In genomic region chr8:79027977-79028487, GRCm38 (mm10) we compare ENCODE assay signal across 8 mouse cellular contexts. TPM values are rescaled to one million over a fixed set of nuclear protein-coding genes. Genes with fewer than 3 reads are reported as not detected.
DNase-seq lines count a peak whose midpoint lies in the region; ATAC-seq and TF ChIP-seq lines count a peak whose summit lies in the region.

TSS of gene Zfp827 (plus strand) at chr8:79028437.

- peak; percentile 89 for DNase-seq in CD4-positive helper T cell, adult 2 months (ENCODE audit: low read depth, low spot score)
- peak; percentile 90 for DNase-seq in brain, adult 2 months (ENCODE audit: low read depth, low spot score)
- peak; percentile 93 for DNase-seq in forebrain, embryonic 11.5 days (ENCODE audit: low spot score)
- DNase-seq in kidney, postnatal 14 days, result peak; percentile 86
- peak in 1 of 3 experiments; percentile 37 for DNase-seq in liver, embryonic 14.5 days (ENCODE audit: low read depth in 3 of 3, low spot score in 3 of 3)
- peak; percentile 89 for DNase-seq in neural tube, embryonic 10.5 days (ENCODE audit: extremely low spot score, low spot score)

- peak; percentile 69 for ATAC-seq in forebrain, embryonic 11.5 days (replicated peaks; ENCODE audit: low FRiP score)
- ATAC-seq in heart, embryonic 15.5 days (replicated peaks; ENCODE audit: insufficient number of reproducible peaks, insufficient read depth, low FRiP score, low read depth), result peak; percentile 14
- ATAC-seq in liver, embryonic 14.5 days (ENCODE audit: insufficient read depth), result peak; percentile 59
- peak; percentile 26 for ATAC-seq in stomach, embryonic 14.5 days (ENCODE audit: insufficient number of reproducible peaks, insufficient read depth, low FRiP score, low read depth)

- H3K27me3 ChIP-seq in forebrain, embryonic 11.5 days (ENCODE audit: control insufficient read depth, insufficient read depth, low read length), result no peaks in the 10 kb centered on the region
- no peaks in the 10 kb centered on the region for H3K27me3 ChIP-seq in heart, embryonic 15.5 days
- peaks cover 46% of the 10 kb centered on the region for H3K27me3 ChIP-seq in liver, embryonic 14.5 days (ENCODE audit: control insufficient read depth, insufficient read depth, low read length)
- no peaks in the 10 kb centered on the region for H3K27me3 ChIP-seq in stomach, embryonic 14.5 days (ENCODE audit: control insufficient read depth, insufficient read depth, low read length)

- peak within 1 kb of the TSS; percentile 98 for H3K9ac ChIP-seq in forebrain, embryonic 11.5 days (ENCODE audit: low read length)
- peak within 1 kb of the TSS; percentile 99 for H3K9ac ChIP-seq in heart, embryonic 15.5 days
- peak within 1 kb of the TSS; percentile 52 for H3K9ac ChIP-seq in liver, embryonic 14.5 days (replicated peaks)
- H3K9ac ChIP-seq in stomach, embryonic 14.5 days (replicated peaks; ENCODE audit: low read depth, low read length), result peak within 1 kb of the TSS; percentile 100

- no peak for TF ChIP-seq CTCF in liver, embryonic 14.5 days (IDR thresholded peaks at IDR 0.05; ENCODE audit: low read depth)

- H3K4me3 ChIP-seq in forebrain, embryonic 11.5 days (ENCODE audit: low read depth, low read length), result peak within 1 kb of the TSS; percentile 81
- peak within 1 kb of the TSS; percentile 95 for H3K4me3 ChIP-seq in heart, embryonic 15.5 days
- peak within 1 kb of the TSS; percentile 65 to 80 for H3K4me3 ChIP-seq in liver, embryonic 14.5 days (ENCODE audit: insufficient read depth in 1 of 2, low read depth in 2 of 2, low read length in 2 of 2)
- peak within 1 kb of the TSS; percentile 86 for H3K4me3 ChIP-seq in stomach, embryonic 14.5 days (ENCODE audit: low read depth, low read length)

- peak within 1 kb of the TSS; percentile 79 for H3K4me2 ChIP-seq in forebrain, embryonic 11.5 days (ENCODE audit: low read depth, low read length, severe bottlenecking)
- H3K4me2 ChIP-seq in heart, embryonic 15.5 days, result peak within 1 kb of the TSS; percentile 75
- H3K4me2 ChIP-seq in liver, embryonic 14.5 days (ENCODE audit: low read depth), result peak within 1 kb of the TSS; percentile 72
- H3K4me2 ChIP-seq in stomach, embryonic 14.5 days (replicated peaks; ENCODE audit: low read depth, low read length), result peak within 1 kb of the TSS; percentile 78

- 1% methylated on average over 32 of the region's 32 CpGs for WGBS in forebrain, embryonic 11.5 days
- WGBS in heart, embryonic 15.5 days, result under 1% methylated on average over 30 of the region's 32 CpGs
- WGBS in liver, embryonic 14.5 days (ENCODE audit: insufficient replicate concordance), result under 1% methylated on average over 32 of the region's 32 CpGs
- WGBS in stomach, embryonic 14.5 days, result 1% methylated on average over 32 of the region's 32 CpGs

- H3K36me3 ChIP-seq in forebrain, embryonic 11.5 days (ENCODE audit: control insufficient read depth, insufficient read depth, low read length), result no peaks in the 10 kb centered on the region
- no peaks in the 10 kb centered on the region for H3K36me3 ChIP-seq in heart, embryonic 15.5 days
- H3K36me3 ChIP-seq in liver, embryonic 14.5 days (replicated peaks; ENCODE audit: control insufficient read depth, insufficient read depth, low read depth), result no peaks in the 10 kb centered on the region
- H3K36me3 ChIP-seq in stomach, embryonic 14.5 days (ENCODE audit: control insufficient read depth, insufficient read depth, low read length), result no peaks in the 10 kb centered on the region

- H3K9me3 ChIP-seq in forebrain, embryonic 11.5 days (ENCODE audit: control insufficient read depth, low read length), result no peaks in the 10 kb centered on the region
- no peaks in the 10 kb centered on the region for H3K9me3 ChIP-seq in heart, embryonic 15.5 days (replicated peaks)
- no peaks in the 10 kb centered on the region for H3K9me3 ChIP-seq in liver, embryonic 14.5 days (ENCODE audit: control insufficient read depth, low read length)
- no peaks in the 10 kb centered on the region for H3K9me3 ChIP-seq in stomach, embryonic 14.5 days (ENCODE audit: control insufficient read depth, low read depth, low read length)

- TF ChIP-seq EP300 in liver, embryonic 14.5 days (IDR thresholded peaks at IDR 0.05; ENCODE audit: low read depth), result 0 out of 2 replicates have a peak, but pooled peaks have one; percentile 6

- H3K4me1 ChIP-seq in forebrain, embryonic 11.5 days (replicated peaks; ENCODE audit: control insufficient read depth, insufficient read depth, low read length), result peaks cover 5% of the 10 kb centered on the region; the same call in 1 of the 2 replicates
- peaks cover 17% of the 10 kb centered on the region for H3K4me1 ChIP-seq in heart, embryonic 15.5 days (replicated peaks)
- no peaks in the 10 kb centered on the region; a peak in 1 of 4 replicates for H3K4me1 ChIP-seq in liver, embryonic 14.5 days (replicated peaks; ENCODE audit: control insufficient read depth in 2 of 2, insufficient read depth in 2 of 2, low read length in 1 of 2)
- H3K4me1 ChIP-seq in stomach, embryonic 14.5 days (ENCODE audit: control insufficient read depth, insufficient read depth, low read length), result peaks cover 19% of the 10 kb centered on the region

- peak within 1 kb of the TSS; percentile 99 for H3K27ac ChIP-seq in forebrain, embryonic 11.5 days (ENCODE audit: low read depth, low read length)
- H3K27ac ChIP-seq in heart, embryonic 15.5 days, result peak within 1 kb of the TSS; percentile 100
- no peak within 1 kb of the TSS for H3K27ac ChIP-seq in liver, embryonic 14.5 days
- H3K27ac ChIP-seq in stomach, embryonic 14.5 days (ENCODE audit: low read length), result peak within 1 kb of the TSS; percentile 100

RNA-seq across cellular contexts. Expression of gene Zfp827, which starts in this region (rescaled TPM):
- polyA plus RNA-seq in forebrain, embryonic 11.5 days (2014; fragmentation: Nextera tagmentation; extraction: Ambion mirVana), result 11.7 and 13.1 TPM in 2 replicates
- 5.4 and 6.3 TPM in 2 replicates for polyA plus RNA-seq in heart, embryonic 15.5 days (2015; fragmentation: Nextera tagmentation; extraction: Ambion mirVana)
- 0.93 and 1.1 TPM in 2 replicates for polyA plus RNA-seq in liver, embryonic 14.5 days (2012; rRNA removed)
- polyA plus RNA-seq in liver, embryonic 14.5 days (2014; fragmentation: Nextera tagmentation; extraction: Ambion mirVana), result 0.34 and 0.63 TPM in 2 replicates
- polyA plus RNA-seq in stomach, embryonic 14.5 days (2014; fragmentation: Nextera tagmentation; extraction: Ambion mirVana), result 15.2 TPM in 2 replicates

Comparison
In these comparisons a context has a peak if more than half of its experiments do, and no peak if none do; other contexts are left out.
1. ATAC-seq: peak in every context shown above with its lines; median percentile 69 in forebrain, embryonic 11.5 days; 59 in liver, embryonic 14.5 days; 26 in stomach, embryonic 14.5 days; 14 in heart, embryonic 15.5 days.